Mouse (Mus musculus): Measurements from ENCODE around the gene Mtor. TPM values are rescaled to one million over a fixed set of nuclear protein-coding genes. Genes with fewer than 3 reads are reported as not detected.

Mtor gene
- total RNA-seq, 2 experiments from 2014 or later = 27.5 to 31.4 TPM

- DNase-seq = no peak
- intact Hi-C loops (cut with DNase I; ENCODE audit: low total_unique reads) = loop anchor here (10.0 kb wide), 1 partner anchor 330 kb away; no protein-coding TSS in a partner anchor
Measured at GRCm38 (mm10) chr4:148435106-148435505, 13.3 kb upstream of the Mtor start.

- DNase-seq = no peak
- intact Hi-C loops (cut with DNase I; ENCODE audit: low total_unique reads) = loop anchor here (10.0 kb wide), 1 partner anchor 331 kb away; no protein-coding TSS in a partner anchor
Measured at GRCm38 (mm10) chr4:148435657-148436330, 12.6 kb upstream of the Mtor start.

- intact Hi-C loops (cut with DNase I; ENCODE audit: low total_unique reads) = no loop called here
Measured at GRCm38 (mm10) chr4:148441931-148442330, 6.5 kb upstream of the Mtor start.

GRCm38 (mm10) chr4:148442598-148442997 lies 5.8 kb upstream of the Mtor start:
- DNase-seq = no peak
- intact Hi-C loops (cut with DNase I; ENCODE audit: low total_unique reads) = no loop called here

More at GRCm38 (mm10) chr4:148441931-148442330, 6.5 kb upstream of the Mtor start:
- no peak for DNase-seq

GRCm38 (mm10) chr4:148444250-148444967 lies 4.0 kb upstream of the Mtor start, which contains the start of gene Ubiad1:
Gene Ubiad1, minus strand, starts transcription at chr4:148444771.
- intact Hi-C loops (cut with DNase I; ENCODE audit: low total_unique reads) = no loop called here
- peak; percentile 88 for DNase-seq

- peak; percentile 43 for DNase-seq
Measured at GRCm38 (mm10) chr4:148448853-148449245, 438 bp downstream of the Mtor start.

DNA sequence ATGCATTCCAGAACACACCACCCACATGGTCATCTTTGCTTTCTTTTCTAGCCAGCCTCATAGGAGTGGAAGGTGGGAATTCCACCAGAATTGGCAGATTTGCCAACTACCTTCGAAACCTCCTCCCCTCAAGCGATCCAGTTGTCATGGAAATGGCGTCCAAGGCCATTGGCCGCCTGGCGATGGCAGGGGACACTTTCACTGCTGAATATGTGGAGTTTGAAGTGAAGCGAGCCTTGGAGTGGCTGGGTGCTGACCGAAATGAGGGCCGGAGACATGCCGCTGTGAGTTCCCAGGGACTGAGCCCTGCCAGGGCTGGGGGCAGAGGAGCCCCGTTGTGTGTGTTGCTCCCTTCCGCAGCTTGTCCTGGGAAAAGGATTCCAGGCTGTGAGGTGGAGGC lies 5.3 kb downstream of the Mtor start:
- DNase-seq = no peak
- intact Hi-C loops (cut with DNase I; ENCODE audit: low total_unique reads) = no loop called here

More at GRCm38 (mm10) chr4:148448853-148449245, 438 bp downstream of the Mtor start:
- intact Hi-C loops (cut with DNase I; ENCODE audit: low total_unique reads) = no loop called here

- intact Hi-C loops (cut with DNase I; ENCODE audit: low total_unique reads) = no loop called here
- no peak for DNase-seq
Measured at GRCm38 (mm10) chr4:148455477-148456025, 7.1 kb downstream of the Mtor start.

DNA sequence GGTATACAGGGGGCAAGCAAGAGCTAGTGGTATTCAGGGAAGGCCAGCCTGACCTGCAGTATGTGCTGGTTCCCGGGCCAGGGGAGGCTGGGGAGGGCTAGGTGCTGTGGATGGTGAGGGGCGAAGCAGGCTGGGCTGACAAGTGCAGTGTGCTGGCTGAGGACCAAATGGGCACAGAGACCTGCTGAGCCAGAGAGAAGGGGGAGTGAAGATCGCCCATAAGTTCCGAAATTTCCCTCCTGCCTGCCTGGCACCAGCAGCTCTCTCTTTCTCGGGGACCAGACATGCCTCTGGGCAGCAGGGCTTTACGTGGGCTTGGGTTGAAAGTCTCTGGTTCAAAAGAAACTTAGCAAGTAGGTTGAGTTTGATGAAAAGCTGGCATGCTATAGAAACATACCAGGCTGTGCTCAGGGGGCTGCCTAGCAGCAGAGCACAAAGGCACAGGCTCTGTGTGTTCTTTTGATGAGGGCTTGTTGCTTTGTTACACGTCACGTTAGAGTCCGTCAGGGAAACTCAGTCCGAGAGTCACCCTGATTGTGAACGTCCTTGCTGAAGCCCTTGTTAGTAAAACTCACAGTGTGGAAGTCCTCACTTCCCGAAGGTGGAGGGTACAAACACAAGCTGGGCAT lies 12.4 kb downstream of the Mtor start:
- intact Hi-C loops (cut with DNase I; ENCODE audit: low total_unique reads) = no loop called here
- no peak for DNase-seq

- DNase-seq = no peak
- intact Hi-C loops (cut with DNase I; ENCODE audit: low total_unique reads) = no loop called here
Measured at GRCm38 (mm10) chr4:148461772-148462171, 13.4 kb downstream of the Mtor start.

- no peak for DNase-seq
- intact Hi-C loops (cut with DNase I; ENCODE audit: low total_unique reads) = no loop called here
Measured at GRCm38 (mm10) chr4:148462717-148463116, 14.3 kb downstream of the Mtor start.

DNA sequence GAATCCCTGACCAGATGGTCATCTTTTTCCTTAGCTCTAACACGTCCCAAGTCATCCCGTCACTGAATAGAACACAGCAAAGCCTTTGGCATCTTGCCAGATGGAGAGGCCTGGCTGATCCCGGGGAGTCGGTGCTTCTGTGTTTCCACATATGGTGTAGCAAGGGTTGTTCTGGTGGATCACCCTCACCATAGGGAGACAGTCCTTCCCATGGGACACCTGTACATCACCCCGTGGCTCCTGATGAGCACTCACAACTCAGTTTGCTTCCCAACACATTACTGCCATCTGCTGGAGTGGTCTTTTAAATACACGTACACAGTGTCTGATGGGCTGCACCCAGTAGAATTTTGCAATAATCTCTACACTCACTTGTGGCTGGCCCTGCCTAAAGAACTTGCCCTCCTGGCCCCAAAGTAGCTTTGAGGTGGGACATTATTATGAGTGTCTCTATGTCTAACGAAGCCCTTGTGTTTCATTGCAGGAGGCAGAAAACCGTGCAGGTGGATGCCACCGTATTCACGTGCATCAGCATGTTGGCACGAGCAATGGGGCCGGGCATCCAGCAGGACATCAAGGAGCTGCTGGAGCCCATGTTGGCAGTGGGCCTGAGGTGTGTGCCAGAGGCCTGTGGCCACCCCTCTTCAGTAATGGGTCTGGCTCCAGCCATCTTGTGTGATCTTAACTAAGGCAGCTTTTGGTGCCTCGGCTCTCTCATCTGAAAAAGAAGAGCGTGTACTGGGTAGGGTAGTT lies 15.0 kb downstream of the Mtor start:
- DNase-seq = no peak

GRCm38 (mm10) chr4:148464301-148464700 lies 15.9 kb downstream of the Mtor start:
- intact Hi-C loops (cut with DNase I; ENCODE audit: low total_unique reads) = no loop called here
- DNase-seq = no peak

More for the DNA sequence above, 15.0 kb downstream of the Mtor start:
- intact Hi-C loops (cut with DNase I; ENCODE audit: low total_unique reads) = no loop called here

DNA sequence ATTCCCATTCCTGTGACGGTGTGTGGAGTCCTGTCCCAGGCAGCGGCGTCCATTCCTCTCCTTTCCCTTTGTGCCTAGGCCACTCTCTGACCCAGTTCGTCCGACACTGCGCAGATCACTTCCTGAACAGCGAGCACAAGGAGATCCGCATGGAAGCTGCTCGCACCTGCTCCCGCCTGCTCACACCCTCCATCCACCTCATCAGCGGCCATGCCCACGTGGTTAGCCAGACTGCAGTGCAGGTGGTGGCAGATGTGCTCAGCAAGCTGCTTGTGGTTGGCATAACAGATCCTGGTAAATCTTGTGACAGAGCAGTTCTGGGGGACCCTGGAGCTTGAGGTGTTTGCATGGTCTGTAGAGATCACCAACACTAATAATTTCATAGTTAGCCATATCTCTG lies 16.5 kb downstream of the Mtor start:
- intact Hi-C loops (cut with DNase I; ENCODE audit: low total_unique reads) = no loop called here
- DNase-seq = no peak

GRCm38 (mm10) chr4:148466511-148467079 lies 18.2 kb downstream of the Mtor start:
- intact Hi-C loops (cut with DNase I; ENCODE audit: low total_unique reads) = no loop called here
- no peak for DNase-seq

- no peak for DNase-seq
- intact Hi-C loops (cut with DNase I; ENCODE audit: low total_unique reads) = no loop called here
Measured at GRCm38 (mm10) chr4:148468396-148468795, 20.0 kb downstream of the Mtor start.

- DNase-seq = no peak
- intact Hi-C loops (cut with DNase I; ENCODE audit: low total_unique reads) = loop anchor here (10.0 kb wide), 1 partner anchor 75 kb away; no protein-coding TSS in a partner anchor
Measured at GRCm38 (mm10) chr4:148469487-148470252, 21.3 kb downstream of the Mtor start.

DNA sequence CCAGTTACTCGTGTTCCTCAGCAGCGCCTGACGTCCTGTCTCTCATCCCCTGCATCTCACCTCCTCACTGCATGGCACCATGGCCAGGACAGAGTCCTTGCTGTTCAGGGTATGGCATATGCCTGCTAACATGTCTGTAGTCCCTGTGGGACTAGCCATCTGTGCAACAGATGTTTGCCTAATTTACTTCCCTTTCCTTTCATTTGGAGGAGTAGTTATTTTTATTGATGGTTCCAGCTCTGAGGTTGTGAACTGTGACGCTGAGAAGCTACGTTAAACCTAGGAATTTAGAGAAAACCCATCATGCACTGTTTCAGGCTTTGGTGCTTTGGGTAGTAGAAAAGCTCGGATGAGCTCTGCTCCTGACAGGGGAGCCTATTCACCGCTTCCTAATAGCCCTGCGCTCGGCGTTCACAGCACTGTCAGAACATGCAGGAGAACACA lies 23.0 kb downstream of the Mtor start:
- intact Hi-C loops (cut with DNase I; ENCODE audit: low total_unique reads) = loop anchor here (10.0 kb wide), 1 partner anchor 73 kb away; no protein-coding TSS in a partner anchor
- DNase-seq = no peak

Measured in gastrocnemius, postnatal 14 days (tissue).